Mouse (Mus musculus) left cerebral cortex, postnatal 14 days (tissue): ENCODE data around the gene Fam189a1. TPM values are rescaled to one million over a fixed set of nuclear protein-coding genes. Genes with fewer than 3 reads are reported as not detected.
A peak's percentile ranks its signal among the peaks of the same experiment; 100 is the strongest.

Experiments
- DNase-seq, 2 experiments: peaks; one replicate each; pipeline ENCODE4 v3.0.0; 2021 to 2022; ENCODE audit warnings: low spot score in 2 of 2, mixed read lengths in 1 of 2
- intact Hi-C: fragments of 180-260 bp; cut with DNase I; formaldehyde crosslinking; loops from one replicate; pipeline ENCODE4 v1.15.1; 2025
- total RNA-seq, 2 experiments: library from RNA; stranded (reverse); gene quantifications; 2 replicates each; pipeline ENCODE4 v1.2.3; 2021

Gene Fam189a1
- total RNA-seq, 2 experiments from 2014 or later: 58.1 to 61.7 TPM

DNA sequence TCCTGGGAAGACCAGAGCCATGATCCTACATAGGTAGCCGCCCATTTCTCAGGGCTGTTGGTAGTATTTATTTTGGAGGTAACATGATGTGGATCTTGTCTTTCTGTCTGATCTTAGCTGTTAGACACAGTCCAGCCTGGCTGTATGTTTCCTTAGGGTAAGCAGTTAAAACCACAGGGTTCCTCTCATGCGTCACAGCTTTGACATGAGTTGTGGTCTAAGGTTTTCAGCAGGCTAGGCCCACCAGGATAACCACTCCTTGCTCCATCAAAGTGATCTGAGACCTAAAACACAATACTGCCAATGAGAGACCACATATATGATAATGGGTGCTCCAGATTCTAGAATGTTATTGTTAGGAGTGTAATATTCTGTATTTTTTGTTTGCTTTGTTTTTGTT is 168.4 kb downstream of the Fam189a1 start:
- no peak for DNase-seq
- intact Hi-C loops: no loop called here

DNA sequence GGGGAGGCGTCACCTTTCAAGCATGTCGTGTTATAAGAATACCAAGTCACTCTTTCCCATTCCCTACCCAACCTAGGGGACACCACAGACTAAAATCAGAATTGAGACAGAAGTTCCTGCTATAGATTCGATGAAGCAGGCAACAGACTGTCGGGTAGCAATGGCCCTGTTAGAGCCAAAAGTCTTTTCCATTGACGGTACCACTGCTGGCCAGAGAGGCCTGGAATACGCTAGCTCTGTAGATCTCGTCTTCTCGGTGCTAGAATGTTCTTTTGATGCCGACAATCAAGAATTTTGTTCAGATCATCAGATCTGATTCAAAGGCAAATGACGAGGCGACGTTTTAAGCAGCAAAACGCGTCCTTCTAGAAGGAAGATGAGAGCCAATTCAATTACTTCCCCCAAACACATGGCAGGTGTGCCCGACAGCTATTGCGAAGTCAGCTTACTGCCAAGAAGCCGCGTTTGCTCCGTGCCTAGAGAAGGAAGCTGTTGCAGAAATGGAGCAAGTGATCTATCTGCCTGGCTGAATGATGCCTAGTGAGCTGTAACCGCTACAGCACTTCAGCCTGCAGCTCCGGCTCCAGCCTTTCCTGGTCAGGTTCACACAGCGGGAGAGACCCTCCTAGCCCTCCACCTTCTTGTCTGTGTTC is 171.8 kb downstream of the Fam189a1 start:
- intact Hi-C loops: no loop called here
- peak; percentile 49 to 55 for DNase-seq

DNA sequence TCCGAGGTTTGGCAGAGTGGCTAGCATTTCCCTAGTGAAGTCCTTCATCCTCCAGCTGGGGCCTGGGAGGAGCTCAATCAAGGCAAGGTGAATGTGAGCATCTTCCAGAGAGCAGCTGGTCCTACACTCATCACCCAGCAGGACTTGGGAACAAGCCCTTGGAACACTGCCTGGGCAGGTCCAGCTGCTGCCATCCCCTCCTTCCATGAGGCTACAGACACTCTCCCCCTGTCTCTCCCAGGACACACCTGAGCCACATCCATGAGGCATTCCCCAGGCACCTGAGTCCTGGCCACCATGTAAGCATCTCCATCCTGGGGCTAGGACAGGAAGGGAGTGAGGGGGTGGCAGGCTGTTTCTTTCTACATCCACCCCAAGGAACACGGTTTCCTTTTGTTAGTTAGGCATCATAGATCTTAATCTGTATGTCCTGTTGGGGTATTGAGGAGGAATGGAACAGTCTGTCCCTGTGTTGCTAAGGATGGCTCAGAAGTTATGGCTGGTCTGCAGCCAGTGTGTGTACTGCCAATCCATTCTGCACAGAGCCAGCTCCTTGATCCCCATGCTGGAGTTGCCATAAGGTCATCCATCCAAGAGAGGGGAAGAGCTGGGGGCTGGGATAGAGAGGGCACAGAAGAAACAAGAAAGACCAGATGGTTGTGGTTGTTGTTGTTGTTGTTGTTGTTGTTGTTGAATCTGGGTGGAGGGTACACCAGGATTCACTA is 174.7 kb downstream of the Fam189a1 start:
- intact Hi-C loops: no loop called here
- DNase-seq: no peak

DNA sequence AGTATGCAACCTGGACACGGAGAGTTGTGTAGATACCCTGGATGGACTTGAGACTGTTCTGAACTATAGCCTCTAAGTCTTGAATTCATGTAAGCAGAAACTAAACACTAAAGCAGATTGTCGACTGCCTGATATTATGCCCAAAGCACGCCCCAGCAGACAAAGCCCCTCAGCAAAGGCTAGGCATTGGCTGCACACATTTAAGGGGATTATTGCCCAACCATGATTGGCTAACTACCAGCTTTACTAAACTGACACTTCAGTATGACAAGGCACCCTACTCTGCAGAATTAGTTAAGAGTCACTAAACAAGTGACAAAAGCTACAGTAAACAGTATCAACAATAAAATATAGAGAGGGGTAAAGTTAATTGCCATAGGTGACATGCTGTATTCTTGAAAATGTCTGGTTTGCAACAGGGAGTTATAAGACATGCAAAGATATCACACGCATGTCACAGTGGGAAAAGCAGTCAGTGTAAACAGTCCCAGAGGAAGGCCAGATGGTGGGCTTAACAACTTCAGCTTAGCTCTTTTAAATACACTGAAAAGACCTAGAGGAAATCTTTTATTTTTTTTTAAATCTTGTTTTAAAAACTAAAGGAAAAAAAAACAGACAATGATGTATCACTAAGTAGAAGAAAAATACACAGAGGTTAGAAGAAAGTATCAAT is 182.6 kb downstream of the Fam189a1 start:
- intact Hi-C loops: no loop called here

DNA sequence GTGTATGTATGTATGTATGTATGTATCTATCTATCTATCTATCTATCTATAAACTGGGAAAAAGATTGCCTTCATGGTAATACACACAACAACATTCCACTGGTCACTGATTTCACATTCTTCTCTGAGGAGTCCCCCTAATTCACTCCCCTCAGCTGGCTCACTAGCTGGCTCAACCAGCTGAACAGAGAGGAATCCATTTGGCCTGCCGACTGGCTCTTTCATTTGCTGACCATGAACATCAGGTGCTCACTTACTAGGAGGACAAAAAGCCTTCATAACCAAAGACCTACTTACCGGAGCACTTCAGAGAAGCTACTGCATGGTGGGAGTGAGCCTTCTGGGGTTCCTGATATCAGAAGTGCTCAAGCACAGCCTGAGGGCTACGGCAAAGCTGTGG is 194.2 kb downstream of the Fam189a1 start:
- DNase-seq: no peak
- intact Hi-C loops: no loop called here

More for the DNA sequence above, 182.6 kb downstream of the Fam189a1 start:
- no peak for DNase-seq

DNA sequence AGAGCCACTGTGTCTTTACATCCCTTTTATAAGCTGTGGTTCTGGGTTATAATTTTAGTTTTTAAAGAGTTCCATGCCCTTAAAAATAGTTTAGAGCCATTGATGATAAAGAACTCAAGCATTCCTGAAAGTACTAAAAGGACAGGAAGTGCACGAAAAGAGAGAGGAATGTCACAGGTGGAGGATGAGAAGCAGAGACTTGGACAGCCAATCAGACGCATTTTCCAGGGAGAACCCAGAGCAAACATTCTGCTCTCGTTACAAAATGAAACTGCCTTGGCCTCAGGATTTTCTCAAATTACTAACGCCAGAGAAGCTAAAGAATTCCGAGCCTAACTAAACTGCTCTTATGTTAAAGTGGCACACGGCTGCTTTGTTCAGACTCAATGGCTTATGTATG is 197.3 kb downstream of the Fam189a1 start:
- intact Hi-C loops: loop anchor here (10.0 kb wide), 1 partner anchor 196 kb away; the partner anchor contains the start of gene Fam189a1
- no peak for DNase-seq

DNA sequence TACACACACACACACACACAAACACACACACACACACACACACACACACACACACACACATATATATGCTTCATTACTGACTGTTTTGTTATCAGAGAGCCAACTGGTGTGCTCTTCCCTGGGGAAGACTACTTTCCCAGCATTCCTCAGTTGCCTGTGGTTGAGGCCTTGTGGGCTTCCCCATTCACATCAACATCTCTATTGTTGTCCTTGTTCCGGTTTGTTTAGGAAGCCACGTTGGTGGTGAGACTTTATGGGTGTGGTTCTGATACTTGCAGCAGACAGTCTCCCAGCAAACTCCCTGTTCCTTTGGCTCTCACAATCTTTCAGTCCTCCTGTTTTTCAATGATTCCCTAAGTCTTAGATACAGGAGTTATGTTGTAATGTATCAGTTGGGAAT is 204.2 kb downstream of the Fam189a1 start:
- intact Hi-C loops: loop anchor here (5.0 to 10.0 kb wide), 2 partner anchors 120 to 203 kb away; partner anchors contain the start of gene Fam189a1
- DNase-seq: no peak

DNA sequence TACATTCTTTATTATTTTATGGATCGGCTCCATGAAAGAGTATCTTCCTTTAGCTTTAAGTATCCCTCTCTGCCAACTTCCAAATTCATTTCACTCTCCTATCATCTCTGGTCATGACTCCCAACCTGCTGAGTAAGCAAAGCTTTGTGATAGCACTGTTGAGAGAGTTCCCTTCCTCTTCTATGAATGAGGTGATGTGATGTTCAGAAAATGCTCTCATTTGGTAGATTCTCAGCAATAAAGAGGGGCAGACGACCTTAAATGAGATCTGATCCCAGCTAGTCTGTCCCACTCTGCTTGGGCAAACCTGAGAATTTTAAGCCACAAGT is 205.6 kb downstream of the Fam189a1 start:
- intact Hi-C loops: loop anchor here (5.0 to 10.0 kb wide), 2 partner anchors 122 to 204 kb away; partner anchors contain the start of gene Fam189a1

DNA sequence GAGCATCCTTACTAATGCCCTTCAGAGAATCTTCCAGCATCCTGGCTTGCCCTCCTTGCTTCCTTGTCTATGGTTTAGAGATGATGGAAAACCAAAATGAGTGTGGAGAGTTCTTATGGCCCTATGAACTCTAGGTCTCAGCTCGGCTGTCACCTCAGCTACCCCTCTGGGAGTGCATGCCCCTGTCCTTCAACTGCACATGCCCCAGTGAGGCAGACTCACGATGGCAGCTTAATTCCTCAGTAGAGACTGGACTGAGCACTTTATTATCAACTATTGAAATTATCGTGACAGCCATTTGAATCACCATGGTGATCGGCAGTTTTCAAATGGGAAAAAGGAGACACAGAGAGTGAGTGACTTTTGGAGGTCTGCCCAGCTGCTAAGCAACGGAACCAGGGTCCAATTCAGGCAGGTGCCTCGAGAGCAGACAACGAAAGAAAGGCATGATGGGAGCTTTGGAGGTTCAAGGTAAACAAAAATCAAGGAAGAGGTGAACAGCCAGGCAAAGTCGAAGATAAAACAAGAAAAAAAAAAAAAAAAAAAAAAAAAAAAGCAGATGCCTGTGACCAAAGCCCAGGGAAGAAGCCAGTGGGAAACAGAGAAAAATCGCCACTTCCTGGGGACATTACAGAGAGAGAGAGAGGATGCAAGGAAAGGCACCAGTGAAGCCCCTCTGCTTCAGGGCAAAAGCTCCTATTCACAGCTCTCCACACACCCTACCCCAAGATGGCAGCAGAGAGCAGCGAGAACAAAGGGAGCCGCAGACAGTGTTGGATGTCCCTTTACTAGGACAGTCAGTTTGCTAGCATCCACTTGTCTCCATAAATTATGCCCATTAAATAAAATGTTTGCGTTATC is 206.2 kb downstream of the Fam189a1 start:
- intact Hi-C loops: loop anchor here (5.0 to 10.0 kb wide), 2 partner anchors 122 to 205 kb away; partner anchors contain the start of gene Fam189a1
- DNase-seq: peak; percentile 52 to 77

More for the DNA sequence above, 205.6 kb downstream of the Fam189a1 start:
- no peak for DNase-seq

- intact Hi-C loops: no loop called here
- no peak for DNase-seq
These were observed 206.9 kb downstream of the Fam189a1 start for GRCm38 (mm10) chr7:64949465-64949864.

- intact Hi-C loops: no loop called here
- no peak for DNase-seq
These were observed 211.7 kb downstream of the Fam189a1 start for GRCm38 (mm10) chr7:64944686-64945085.

DNA sequence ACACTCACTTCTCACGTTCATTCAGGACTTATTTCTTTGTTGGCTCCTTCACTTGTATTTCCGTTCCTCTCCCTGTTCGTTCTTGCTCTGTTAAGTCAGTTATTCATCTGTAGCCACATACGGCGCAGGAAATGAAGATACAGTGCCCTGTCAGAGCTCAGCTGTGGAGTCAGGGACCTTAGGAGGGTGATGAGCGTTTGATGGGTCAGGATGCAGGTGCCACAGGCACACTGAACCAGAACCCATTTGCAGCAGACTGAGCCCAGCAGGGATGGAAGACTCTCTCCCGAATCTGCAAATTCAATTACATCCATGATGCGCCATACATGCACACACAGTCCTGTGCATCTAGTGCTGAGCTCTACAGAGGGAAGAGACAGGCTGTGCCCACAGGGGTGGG is 212.2 kb downstream of the Fam189a1 start:
- intact Hi-C loops: no loop called here
- no peak for DNase-seq

GRCm38 (mm10) chr7:64936927-64937326 is 219.4 kb downstream of the Fam189a1 start:
- no peak for DNase-seq
- intact Hi-C loops: no loop called here

- DNase-seq: no peak
- intact Hi-C loops: no loop called here
These were observed 222.3 kb downstream of the Fam189a1 start for GRCm38 (mm10) chr7:64934115-64934514.

- DNase-seq: no peak
- intact Hi-C loops: no loop called here
These were observed 225.4 kb downstream of the Fam189a1 start for GRCm38 (mm10) chr7:64930980-64931379.

DNA sequence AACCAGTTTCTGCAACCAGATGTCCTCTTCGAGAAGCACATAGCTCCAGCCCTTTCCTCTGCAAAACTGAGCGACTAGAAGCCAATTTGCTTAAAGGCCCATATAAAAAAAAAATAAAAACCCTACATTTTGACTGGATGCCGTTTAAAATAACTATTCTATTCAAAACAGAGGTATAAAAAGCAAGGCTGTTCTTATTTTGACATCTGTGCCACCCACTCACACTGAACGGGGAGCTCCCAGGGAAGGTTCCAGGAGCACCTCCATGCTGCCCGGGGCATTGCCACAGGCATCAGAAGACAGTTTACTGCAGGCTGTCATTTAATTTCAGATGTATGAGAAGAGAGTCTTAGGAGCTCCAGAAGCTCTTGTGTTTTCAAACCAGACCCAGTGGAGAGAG is 232.5 kb downstream of the Fam189a1 start:
- DNase-seq: peak in 1 of 2 experiments; percentile 54
- intact Hi-C loops: no loop called here

DNA sequence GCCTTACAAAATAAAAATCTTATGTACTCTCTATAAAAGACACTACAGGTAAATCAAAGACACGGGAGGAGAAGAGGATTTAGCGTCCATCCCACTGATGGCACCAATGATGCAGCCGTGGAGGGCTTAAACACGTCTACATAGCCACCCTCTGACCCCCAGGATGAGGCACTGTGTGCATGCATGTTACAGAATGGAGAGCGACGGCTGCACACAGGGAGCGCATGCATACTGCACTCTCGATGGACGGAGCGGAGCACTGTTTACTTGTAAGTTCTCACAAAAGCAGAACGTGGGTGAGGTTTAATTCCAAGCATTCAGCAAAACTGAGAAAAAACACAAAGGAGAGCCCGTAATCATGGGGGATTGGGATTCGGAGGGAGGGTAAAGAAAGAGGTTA is 235.2 kb downstream of the Fam189a1 start:
- intact Hi-C loops: no loop called here
- no peak for DNase-seq

GRCm38 (mm10) chr7:64920735-64921134 is 235.6 kb downstream of the Fam189a1 start:
- intact Hi-C loops: no loop called here
- no peak for DNase-seq

- no peak for DNase-seq
- intact Hi-C loops: no loop called here
These were observed 239.7 kb downstream of the Fam189a1 start for GRCm38 (mm10) chr7:64916654-64917053.
